Mouse (Mus musculus) liver, embryonic 11.5 days (tissue): ENCODE measurements around the gene Xkr8. TPM values are rescaled to one million over a fixed set of nuclear protein-coding genes. Genes with fewer than 3 reads are reported as not detected.

Source experiments
- ATAC-seq: fragments of 200-750 bp; cut with Nextera tagmentation; replicated peaks from 2 replicates; pipeline ENCODE4 v1.8.0; 2017; ENCODE audit warnings: moderate number of reproducible peaks, mild to moderate bottlenecking, moderate TSS enrichment, moderate library complexity; ENCODE audit not compliant: low FRiP score
- DNase-seq: peaks from one replicate; pipeline ENCODE4 v3.0.0-alpha.2; 2017; ENCODE audit warnings: low spot score
- H3K27ac ChIP-seq: fragments of 300-500 bp; sonication (generic); 2 replicates; pipeline ENCODE4 v1.5.1; 2014; ENCODE audit warnings: mild to moderate bottlenecking, low read depth, low read length, control low read depth
- H3K27me3 ChIP-seq: fragments of 300-500 bp; sonication (generic); replicated peaks from 2 replicates; pipeline ENCODE4 v1.6.1; 2014; ENCODE audit warnings: low read length, mixed read lengths; ENCODE audit not compliant: control insufficient read depth, insufficient read depth
- H3K36me3 ChIP-seq: fragments of 300-500 bp; sonication (generic); 2 replicates; pipeline ENCODE4 v1.6.1; 2014; ENCODE audit warnings: mild to moderate bottlenecking, low read length, moderate library complexity, mixed read lengths; ENCODE audit not compliant: control insufficient read depth, insufficient read depth
- H3K4me1 ChIP-seq: fragments of 300-500 bp; sonication (generic); replicated peaks from 2 replicates; pipeline ENCODE4 v1.6.1; 2014; ENCODE audit warnings: low read length, mixed read lengths; ENCODE audit not compliant: control insufficient read depth, insufficient read depth
- H3K4me2 ChIP-seq: fragments of 300-500 bp; sonication (generic); 2 replicates; pipeline ENCODE4 v1.6.1; 2014; ENCODE audit warnings: mild to moderate bottlenecking, control low read depth, moderate library complexity
- H3K4me3 ChIP-seq: fragments of 300-500 bp; sonication (generic); 2 replicates; pipeline ENCODE4 v1.5.1; 2014; ENCODE audit warnings: low read depth, low read length, control low read depth
- H3K9ac ChIP-seq: fragments of 300-500 bp; sonication (generic); 2 replicates; pipeline ENCODE4 v1.6.1; 2014; ENCODE audit warnings: low read depth, low read length, control low read depth
- H3K9me3 ChIP-seq: fragments of 300-500 bp; sonication (generic); 2 replicates; pipeline ENCODE4 v1.6.1; 2016; ENCODE audit warnings: low read length, inconsistent platforms, mixed read lengths; ENCODE audit not compliant: control insufficient read depth
- WGBS: fragments of 180-500 bp; shearing (Covaris S2); extraction: QIAGEN DNeasy Blood & Tissue Kit; methylation state at CpG from one replicate; pipeline ENCODE4 v1.1.7; 2014; 5-methylcytosine and 5-hydroxymethylcytosine counted together
- polyA plus RNA-seq: library from polyadenylated mRNA; unstranded; fragments of >200 nt; fragmentation: Nextera tagmentation; extraction: Ambion mirVana; gene quantifications from 2 replicates; pipeline ENCODE4 v1.2.1, GENCODE M21; 2014

Xkr8 gene
- polyA plus RNA-seq, 1 experiment from 2014 or later = 5.1 TPM

DNA sequence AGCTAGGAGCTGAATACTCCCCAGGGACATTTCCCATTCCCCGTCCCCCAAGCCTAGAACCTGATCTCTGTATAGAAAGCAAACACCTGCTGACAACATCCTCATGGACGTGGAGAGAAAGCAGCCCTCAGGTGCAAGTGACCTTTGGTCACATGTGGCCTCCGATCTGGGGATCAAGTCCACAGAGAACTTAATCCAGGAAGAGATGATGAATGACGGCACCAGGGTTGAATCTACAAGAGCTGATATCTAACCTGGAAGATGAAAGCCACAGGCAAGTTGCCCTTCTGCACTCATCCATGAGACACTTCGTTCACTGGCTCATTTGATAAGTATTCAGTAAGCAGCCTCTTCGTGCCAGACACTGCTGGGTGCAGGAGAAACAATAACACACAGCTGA is 30.3 kb upstream of the Xkr8 start:
- 73% methylated on average over 6 of the region's 6 CpGs for WGBS
- H3K4me1 ChIP-seq = no peaks in the 10 kb centered on the region
- H3K4me2 ChIP-seq = no peak overlapping the region
- peaks cover 6% of the 10 kb centered on the region; the same call in 1 of the 2 replicates for H3K27me3 ChIP-seq
- H3K27ac ChIP-seq = no peak overlapping the region
- DNase-seq = no peak
- H3K4me3 ChIP-seq = no peak overlapping the region
- no peak for ATAC-seq
- no peak overlapping the region for H3K9ac ChIP-seq
- no peaks in the 10 kb centered on the region for H3K9me3 ChIP-seq
- H3K36me3 ChIP-seq = no peaks in the 10 kb centered on the region

DNA sequence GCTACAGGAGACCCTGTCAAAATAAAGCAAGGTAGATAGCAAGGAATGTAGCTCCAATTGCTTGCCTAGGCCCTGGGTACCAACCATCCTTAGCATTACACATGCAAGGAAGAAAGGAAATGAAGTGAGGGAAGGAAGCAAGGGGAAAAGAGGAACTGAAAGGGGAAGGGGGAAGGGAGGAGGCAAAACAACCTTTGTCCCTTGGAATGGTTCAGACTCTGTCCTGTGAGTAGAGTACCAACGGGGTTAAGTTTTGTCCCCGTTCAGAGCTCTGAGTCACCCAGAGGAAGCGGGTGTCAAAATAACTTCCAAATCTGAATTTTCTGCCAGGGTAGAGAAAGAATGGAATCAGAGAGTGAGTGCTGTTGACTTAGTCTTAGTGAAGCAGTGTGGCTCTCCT is 27.9 kb upstream of the Xkr8 start:
- H3K4me2 ChIP-seq = no peak overlapping the region
- H3K4me3 ChIP-seq = no peak overlapping the region
- DNase-seq (no peak), ATAC-seq (no peak)
- peaks cover 20% of the 10 kb centered on the region; the same call in 1 of the 2 replicates for H3K27me3 ChIP-seq
- H3K27ac ChIP-seq = no peak overlapping the region
- H3K9me3 ChIP-seq = no peaks in the 10 kb centered on the region
- no peaks in the 10 kb centered on the region for H3K36me3 ChIP-seq
- 0 out of 2 replicates have a peak, but pooled peaks cover 5% of the 10 kb centered on the region for H3K4me1 ChIP-seq
- 42% methylated on average over 3 of the region's 3 CpGs for WGBS
- H3K9ac ChIP-seq = no peak overlapping the region

DNA sequence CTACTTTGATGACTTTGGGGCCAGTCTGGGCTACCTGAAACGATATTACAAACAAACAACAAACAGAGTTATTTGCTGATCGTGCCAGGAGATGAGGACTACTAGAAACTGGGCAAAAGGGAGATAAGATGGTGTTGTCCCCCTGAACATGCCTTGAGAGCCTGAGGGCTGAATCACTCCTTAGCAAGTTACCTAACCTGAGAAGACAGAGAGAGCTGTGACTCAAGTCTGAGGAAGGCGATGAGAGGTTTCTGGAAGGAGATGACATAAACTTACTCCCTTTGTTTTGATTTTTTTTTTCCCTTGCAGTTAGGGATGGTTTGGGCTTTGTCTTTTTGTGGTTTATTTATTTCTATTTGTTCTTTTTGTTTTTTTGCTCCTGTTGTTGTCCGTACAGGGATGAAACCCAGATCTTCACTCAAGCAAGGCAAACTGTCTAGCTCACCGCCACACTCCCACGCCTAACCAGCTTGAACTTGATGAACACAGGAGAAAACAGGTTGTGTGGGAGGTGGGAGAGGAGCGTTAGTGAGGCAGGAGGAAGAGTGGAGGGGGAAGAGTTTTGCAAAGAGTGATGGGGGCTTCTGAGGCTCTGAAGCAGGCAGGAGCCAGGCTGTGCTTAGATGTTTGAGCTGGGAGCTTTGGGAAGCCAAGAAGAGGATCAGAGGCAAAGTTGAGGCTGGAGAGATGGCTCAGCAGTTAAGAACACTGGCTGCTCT is 25.4 kb upstream of the Xkr8 start:
- no peaks in the 10 kb centered on the region for H3K9me3 ChIP-seq
- no peak overlapping the region for H3K27ac ChIP-seq
- H3K4me1 ChIP-seq = 0 out of 2 replicates have a peak, but pooled peaks cover 5% of the 10 kb centered on the region
- ATAC-seq (no peak), DNase-seq (no peak)
- no peak overlapping the region; the same call in 1 of the 2 replicates for H3K4me3 ChIP-seq
- H3K9ac ChIP-seq = no peak overlapping the region
- no peak overlapping the region for H3K4me2 ChIP-seq
- H3K36me3 ChIP-seq = no peaks in the 10 kb centered on the region
- 72% methylated on average over 7 of the region's 7 CpGs for WGBS
- H3K27me3 ChIP-seq = peaks cover 20% of the 10 kb centered on the region; the same call in 1 of the 2 replicates

DNA sequence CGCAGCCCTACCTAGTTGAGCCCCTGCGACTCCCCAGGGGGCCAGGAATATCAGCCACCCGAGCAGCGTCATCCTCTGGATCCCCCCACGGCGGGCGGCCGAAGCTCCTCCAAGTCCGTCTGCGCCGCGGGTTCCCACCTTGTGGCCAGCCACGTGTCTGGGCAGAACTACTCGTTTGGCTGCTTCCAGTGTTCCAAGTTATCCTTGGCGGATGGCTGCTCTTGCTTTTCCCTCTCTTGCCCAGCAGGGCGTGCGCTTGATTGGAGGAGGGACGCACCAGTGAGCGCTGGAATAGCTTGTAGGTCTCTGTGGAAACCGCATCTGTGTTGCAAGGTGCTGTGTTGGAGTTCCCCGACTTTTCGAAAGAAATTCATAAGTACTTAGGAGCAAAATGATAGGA is 24.6 kb upstream of the Xkr8 start, which contains the start of gene Smpdl3b:
Gene Smpdl3b (minus strand): TSS at position 279 of the 400 bp plus-strand sequence.
- Histone ChIP-seq H3K9ac (peak within 1 kb of the TSS; percentile 47; the same call in 1 of the 2 replicates), H3K4me2 (peak within 1 kb of the TSS; percentile 77), H3K27me3 (peaks cover 20% of the 10 kb centered on the region; the same call in 1 of the 2 replicates), H3K36me3 (no peaks in the 10 kb centered on the region), H3K4me1 (0 out of 2 replicates have a peak, but pooled peaks cover 5% of the 10 kb centered on the region), H3K27ac (no peak within 1 kb of the TSS), H3K4me3 (peak within 1 kb of the TSS; percentile 51), H3K9me3 (no peaks in the 10 kb centered on the region)
- DNase-seq (peak; percentile 54), ATAC-seq (no peak)
- under 1% methylated on average over 22 of the region's 22 CpGs for WGBS

DNA sequence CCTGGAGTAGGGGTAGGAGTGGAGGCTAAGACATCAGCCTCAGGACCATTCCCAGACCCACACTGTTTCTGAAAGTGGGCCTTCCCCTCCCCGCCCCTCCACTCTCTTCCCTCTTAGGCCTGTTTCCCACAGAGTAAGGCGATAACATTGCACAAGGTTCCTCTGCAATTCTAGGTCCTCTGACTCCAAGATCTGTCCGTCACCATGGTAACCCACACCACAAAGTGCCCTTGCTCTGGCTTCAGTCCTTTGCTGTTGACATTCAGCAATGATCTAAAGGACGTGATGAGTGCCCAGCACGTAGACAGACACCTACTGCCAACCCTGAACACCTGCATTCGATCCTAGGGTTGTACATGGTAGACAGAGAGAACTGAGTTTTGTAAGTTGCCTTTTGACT is 20.6 kb upstream of the Xkr8 start:
- no peak overlapping the region for H3K4me2 ChIP-seq
- 0 out of 2 replicates have a peak, but pooled peaks cover 5% of the 10 kb centered on the region for H3K4me1 ChIP-seq
- no peaks in the 10 kb centered on the region for H3K36me3 ChIP-seq
- DNase-seq = no peak
- no peak overlapping the region for H3K4me3 ChIP-seq
- no peaks in the 10 kb centered on the region for H3K9me3 ChIP-seq
- WGBS = 66% methylated on average over 6 of the region's 6 CpGs
- no peak for ATAC-seq
- peaks cover 18% of the 10 kb centered on the region; the same call in 1 of the 2 replicates for H3K27me3 ChIP-seq
- H3K9ac ChIP-seq = no peak overlapping the region
- no peak overlapping the region for H3K27ac ChIP-seq

DNA sequence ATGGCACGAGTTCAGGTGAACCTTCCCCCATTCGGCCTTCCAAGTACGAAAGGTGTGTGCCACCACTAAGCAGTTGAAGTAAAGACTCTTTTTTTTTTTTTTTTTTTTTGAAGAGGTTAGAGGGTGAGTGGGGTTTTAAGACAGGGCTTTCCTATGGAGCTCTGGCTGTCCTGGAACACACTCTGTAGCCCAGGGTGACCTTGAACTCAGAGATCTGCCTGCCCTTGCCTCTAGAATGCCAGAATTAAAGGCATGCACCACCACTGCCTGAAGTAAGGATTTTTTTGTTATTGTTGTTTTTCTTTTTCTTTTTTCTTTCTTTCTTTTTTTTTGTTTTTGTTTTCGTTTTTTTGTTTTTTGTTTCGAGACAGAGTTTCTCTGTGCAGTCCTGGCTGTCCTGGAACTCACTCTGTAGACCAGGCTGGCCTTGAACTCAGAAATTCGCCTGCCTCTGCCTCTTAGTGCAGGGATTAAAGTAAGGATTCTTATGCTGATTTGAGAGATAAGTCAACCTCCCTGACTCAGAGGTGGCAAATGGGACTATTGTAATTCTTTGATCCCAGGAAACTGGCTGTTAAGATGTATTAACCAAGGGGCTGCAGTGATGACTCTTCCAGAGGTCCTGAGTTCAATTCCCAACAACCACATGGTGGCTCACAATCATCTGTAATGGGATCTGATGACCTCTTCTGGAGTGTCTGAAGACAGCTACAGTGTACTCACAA is 17.1 kb upstream of the Xkr8 start:
- ATAC-seq (no peak), DNase-seq (no peak)
- WGBS = 82% methylated on average over 6 of the region's 6 CpGs
- Histone ChIP-seq H3K4me2 (no peak overlapping the region), H3K36me3 (no peaks in the 10 kb centered on the region), H3K9ac (no peak overlapping the region), H3K27ac (no peak overlapping the region), H3K4me1 (peaks cover 9% of the 10 kb centered on the region), H3K4me3 (no peak overlapping the region), H3K9me3 (no peaks in the 10 kb centered on the region), H3K27me3 (no peaks in the 10 kb centered on the region)

DNA sequence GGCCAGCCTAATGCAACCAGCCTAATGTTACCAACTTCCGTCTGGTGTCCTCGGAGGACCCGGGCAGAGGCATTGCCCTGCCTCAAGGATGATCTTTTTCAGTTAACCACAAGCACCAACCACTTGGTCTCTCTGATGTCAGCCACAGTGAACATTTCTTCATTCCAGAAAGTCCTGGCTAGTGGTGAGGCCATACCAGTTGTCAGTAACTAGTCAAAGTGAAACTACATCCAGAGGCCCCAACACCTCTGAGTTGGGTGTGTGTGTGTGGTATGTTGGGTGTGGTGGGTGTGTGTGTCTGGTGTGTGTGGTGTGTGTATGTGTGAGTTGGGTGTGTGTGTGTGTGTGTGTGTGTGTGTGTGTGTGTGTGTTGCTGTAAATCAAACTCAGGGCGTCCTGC is 16.4 kb upstream of the Xkr8 start:
- Histone ChIP-seq H3K4me2 (no peak overlapping the region), H3K27me3 (no peaks in the 10 kb centered on the region), H3K4me1 (peaks cover 10% of the 10 kb centered on the region), H3K4me3 (no peak overlapping the region), H3K27ac (no peak overlapping the region), H3K36me3 (no peaks in the 10 kb centered on the region), H3K9ac (no peak overlapping the region), H3K9me3 (no peaks in the 10 kb centered on the region)
- ATAC-seq (no peak), DNase-seq (no peak)
- 75% methylated on average over 4 of the region's 4 CpGs for WGBS

DNA sequence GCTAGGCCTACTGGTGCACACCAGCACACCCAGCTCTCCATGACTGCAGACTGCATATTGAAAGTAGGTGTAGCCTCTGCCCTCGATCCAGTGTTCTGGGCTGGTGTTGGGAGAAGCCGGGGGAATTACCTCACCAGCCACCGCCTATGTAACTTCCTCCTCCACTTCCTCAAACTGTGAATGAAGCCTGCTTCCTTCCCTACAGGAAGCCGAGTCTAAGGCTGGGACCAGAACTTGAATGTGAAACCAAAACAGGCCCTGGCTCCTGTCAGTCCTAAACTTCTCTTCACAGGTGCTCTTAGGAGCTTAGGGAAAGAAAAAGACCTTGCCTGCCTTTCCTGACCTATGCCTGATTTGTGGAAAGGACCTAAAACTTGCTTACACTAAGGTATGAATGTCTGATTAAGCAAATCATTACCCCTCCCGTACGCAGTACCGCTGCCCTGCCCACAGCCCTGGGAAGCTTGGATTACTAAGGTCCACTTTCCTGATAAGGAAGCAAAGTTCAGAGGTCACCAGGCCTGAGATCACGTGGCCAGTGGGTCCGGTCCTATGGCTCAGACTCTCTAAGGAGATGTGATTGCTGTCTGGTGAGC is 15.4 kb upstream of the Xkr8 start:
- no peak for DNase-seq

More for the DNA sequence above, 15.4 kb upstream of the Xkr8 start:
- Histone ChIP-seq H3K36me3 (no peaks in the 10 kb centered on the region), H3K9me3 (no peaks in the 10 kb centered on the region), H3K4me2 (peak overlapping the region; percentile 43), H3K9ac (peak overlapping the region; percentile 45), H3K27ac (peak overlapping the region; percentile 69), H3K4me1 (peaks cover 10% of the 10 kb centered on the region), H3K27me3 (no peaks in the 10 kb centered on the region), H3K4me3 (peak overlapping the region; percentile 7; the same call in 1 of the 2 replicates)
- 30% methylated on average over 9 of the region's 9 CpGs for whole genome bisulfite sequencing
- peak; percentile 39; the same call in 1 of the 2 replicates for ATAC-seq
